Mouse (Mus musculus): Measurements from ENCODE around the gene Ficd.

GRCm38 (mm10) chr5:113788645-113789044 is 53.0 kb downstream of the Ficd start:
- TF ChIP-seq CTCF (IDR thresholded peaks at IDR 0.05) (no peak), EP300 (IDR thresholded peaks at IDR 0.05) (no peak)

Data from lung, postnatal 0 days (tissue).